12 mouse cellular contexts compared by ENCODE assay signal in the genomic region with DNA sequence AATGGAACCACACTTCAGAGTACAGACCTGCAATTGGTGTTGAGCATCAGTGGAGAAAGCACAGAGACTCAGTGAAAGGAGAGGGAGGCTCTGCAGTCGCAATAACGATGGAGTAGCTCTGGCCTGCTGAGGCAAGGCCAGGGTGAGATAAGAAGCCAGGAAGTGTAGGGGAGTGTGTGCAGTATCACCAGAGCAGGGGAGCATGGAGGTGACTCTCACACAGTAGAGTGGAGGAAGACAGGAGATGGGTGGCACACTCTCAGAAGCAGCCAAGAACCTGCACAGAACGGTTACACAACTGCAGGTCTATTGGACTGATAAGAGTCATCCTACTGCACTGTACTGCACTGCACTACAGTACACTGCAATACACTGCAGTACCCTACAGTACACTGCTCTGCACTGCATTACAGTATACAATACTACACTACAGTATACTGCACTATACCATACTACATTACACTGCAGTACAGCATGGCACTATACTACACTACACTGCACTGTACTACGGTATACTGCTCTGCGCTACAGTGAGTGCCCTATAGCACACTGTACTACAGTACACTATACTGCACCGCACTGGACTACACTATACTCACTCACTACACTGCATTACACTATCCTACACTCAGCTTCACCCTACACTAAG. TPM values are rescaled to one million over a fixed set of nuclear protein-coding genes. Genes with fewer than 3 reads are reported as not detected.
DNase-seq lines count a peak whose midpoint lies in the region; ATAC-seq lines count a peak whose summit lies in the region.
"Had no signal": no experiment of that assay in that cellular context is flagged by ENCODE, and none has a peak within 500 bp of the region (broad histone marks: within the 10 kb centered on the region; RNA-seq: fewer than 3 reads in every experiment).

No protein-coding gene starts in this region.

- H3K27ac ChIP-seq in heart, embryonic 12.5 days (ENCODE audit: poor library complexity, severe bottlenecking) = no peak overlapping the region
- no peak overlapping the region for H3K27ac ChIP-seq in limb, embryonic 12.5 days
- no peak overlapping the region for H3K27ac ChIP-seq in midbrain, embryonic 16.5 days (ENCODE audit: low read length)
- H3K27ac ChIP-seq: kidney, postnatal 0 days had no signal

- peaks cover 10% of the 10 kb centered on the region; the same call in 1 of the 2 replicates for H3K4me1 ChIP-seq in heart, embryonic 12.5 days (replicated peaks)
- H3K4me1 ChIP-seq in megakaryocyte, embryonic 14.5 days = peaks cover 41% of the 10 kb centered on the region
- no peaks in the 10 kb centered on the region for H3K4me1 ChIP-seq in limb, embryonic 12.5 days (replicated peaks)
- no peaks in the 10 kb centered on the region for H3K4me1 ChIP-seq in midbrain, embryonic 16.5 days (ENCODE audit: control insufficient read depth, insufficient read depth, low read length)

- 56% methylated on average over 6 of the region's 6 CpGs for WGBS in heart, embryonic 12.5 days
- WGBS in limb, embryonic 12.5 days = 83% methylated on average over 6 of the region's 6 CpGs
- WGBS in midbrain, embryonic 16.5 days = 91% methylated on average over 6 of the region's 6 CpGs

- peak; percentile 67 for ATAC-seq in heart, embryonic 12.5 days (ENCODE audit: insufficient number of reproducible peaks, low FRiP score)
- no peak for ATAC-seq in megakaryocyte, adult 5-6 weeks (ENCODE audit: poor library complexity, severe bottlenecking)
- ATAC-seq in limb, embryonic 12.5 days (ENCODE audit: insufficient number of reproducible peaks, insufficient read depth, low FRiP score, low TSS enrichment, low read depth) = peak; percentile 48; the same call in 1 of the 2 replicates
- peak; percentile 54 for ATAC-seq in midbrain, embryonic 16.5 days

- no peak overlapping the region for H3K4me3 ChIP-seq in heart, embryonic 12.5 days
- peak overlapping the region; percentile 64 for H3K4me3 ChIP-seq in megakaryocyte, embryonic 14.5 days (replicated peaks)
- no peak overlapping the region for H3K4me3 ChIP-seq in limb, embryonic 12.5 days (replicated peaks)
- H3K4me3 ChIP-seq in midbrain, embryonic 16.5 days (ENCODE audit: low read depth, low read length) = no peak overlapping the region

- no peak overlapping the region for H3K4me2 ChIP-seq in heart, embryonic 12.5 days
- no peak overlapping the region for H3K4me2 ChIP-seq in limb, embryonic 12.5 days
- H3K4me2 ChIP-seq in midbrain, embryonic 16.5 days (ENCODE audit: low read length) = no peak overlapping the region

- no peaks in the 10 kb centered on the region for H3K27me3 ChIP-seq in heart, embryonic 12.5 days (replicated peaks)
- H3K27me3 ChIP-seq in megakaryocyte, embryonic 14.5 days (replicated peaks) = peaks cover 22% of the 10 kb centered on the region
- H3K27me3 ChIP-seq in limb, embryonic 12.5 days = no peaks in the 10 kb centered on the region
- H3K27me3 ChIP-seq in midbrain, embryonic 16.5 days (ENCODE audit: control insufficient read depth, insufficient read depth, low read depth, low read length) = no peaks in the 10 kb centered on the region

- H3K36me3 ChIP-seq in heart, embryonic 12.5 days = no peaks in the 10 kb centered on the region
- H3K36me3 ChIP-seq in megakaryocyte, embryonic 14.5 days (replicated peaks; ENCODE audit: low read length) = no peaks in the 10 kb centered on the region
- H3K36me3 ChIP-seq in limb, embryonic 12.5 days = no peaks in the 10 kb centered on the region
- H3K36me3 ChIP-seq in midbrain, embryonic 16.5 days (ENCODE audit: control insufficient read depth, insufficient read depth, low read length) = no peaks in the 10 kb centered on the region

- H3K9me3 ChIP-seq in heart, embryonic 12.5 days (replicated peaks) = no peaks in the 10 kb centered on the region
- peaks cover 6% of the 10 kb centered on the region for H3K9me3 ChIP-seq in megakaryocyte, embryonic 14.5 days
- no peaks in the 10 kb centered on the region for H3K9me3 ChIP-seq in limb, embryonic 12.5 days
- H3K9me3 ChIP-seq in midbrain, embryonic 16.5 days (replicated peaks; ENCODE audit: control insufficient read depth, low read length, poor library complexity, severe bottlenecking) = no peaks in the 10 kb centered on the region; the same call in 1 of the 2 replicates

- DNase-seq in heart, adult 9 months (ENCODE audit: low spot score in 2 of 2) = no peak
- no peak for DNase-seq in layer of hippocampus, postnatal 25 days (ENCODE audit: extremely low spot score in 1 of 2, low spot score in 1 of 2)
- DNase-seq in layer of hippocampus, adult 11-12 months (ENCODE audit: low spot score) = no peak
- DNase-seq: cerebellum, postnatal 10 days; right cerebral cortex, postnatal 4 days had no signal

- no peak overlapping the region for H3K9ac ChIP-seq in heart, embryonic 12.5 days
- no peak overlapping the region for H3K9ac ChIP-seq in limb, embryonic 12.5 days (replicated peaks)
- H3K9ac ChIP-seq in midbrain, embryonic 16.5 days (ENCODE audit: low read depth, low read length) = no peak overlapping the region

RNA-seq across cellular contexts. Expression of a gene that starts 13.2 kb away (rescaled TPM):
- polyA plus RNA-seq in heart, embryonic 12.5 days (2016; fragmentation: Nextera tagmentation; extraction: Ambion mirVana) = 39.5 and 40.8 TPM in 2 replicates
- polyA plus RNA-seq in megakaryocyte, embryonic 14.5 days (2012; ENCODE audit: insufficient read depth, low replicate concordance) = 281 and 443 TPM in 2 replicates
- total RNA-seq in megakaryocyte, adult 5-6 weeks (2015) = 7.8 and 12.0 TPM in 2 replicates
- 9.0 and 11.6 TPM in 2 replicates for total RNA-seq in megakaryocyte, adult 5-6 weeks (2017)
- polyA plus RNA-seq in limb, embryonic 12.5 days (2016; fragmentation: Nextera tagmentation; extraction: Ambion mirVana) = 44.5 and 46.7 TPM in 2 replicates
- polyA plus RNA-seq in midbrain, embryonic 16.5 days (2015; fragmentation: Nextera tagmentation; extraction: Ambion mirVana) = 63.8 and 70.6 TPM in 2 replicates
- total RNA-seq in layer of hippocampus, postnatal 25 days (2021) = 10 to 100 TPM; 44.4 to 48.3 TPM

RNA-seq across cellular contexts. Expression of a gene that starts 42.9 kb away (rescaled TPM):
- 22.7 TPM in 2 replicates for polyA plus RNA-seq in heart, embryonic 12.5 days (2016; fragmentation: Nextera tagmentation; extraction: Ambion mirVana)
- polyA plus RNA-seq in megakaryocyte, embryonic 14.5 days (2012; ENCODE audit: insufficient read depth, low replicate concordance) = 14.3 and 43.1 TPM in 2 replicates
- total RNA-seq in megakaryocyte, adult 5-6 weeks (2015) = 2.2 and 7.1 TPM in 2 replicates
- total RNA-seq in megakaryocyte, adult 5-6 weeks (2017) = 1.9 and 3.1 TPM in 2 replicates
- 41.5 and 48.4 TPM in 2 replicates for polyA plus RNA-seq in limb, embryonic 12.5 days (2016; fragmentation: Nextera tagmentation; extraction: Ambion mirVana)
- polyA plus RNA-seq in midbrain, embryonic 16.5 days (2015; fragmentation: Nextera tagmentation; extraction: Ambion mirVana) = 34.8 and 36.4 TPM in 2 replicates
- total RNA-seq in layer of hippocampus, postnatal 25 days (2021) = 1 to 10 TPM; 4.6 to 6.6 TPM

RNA-seq across cellular contexts. Expression of a gene that starts 50.0 kb away (rescaled TPM):
- polyA plus RNA-seq in heart, embryonic 12.5 days (2016; fragmentation: Nextera tagmentation; extraction: Ambion mirVana) = 0.26 TPM in 1 of 2 replicates, not detected in the other
- not detected in 2 replicates for polyA plus RNA-seq in megakaryocyte, embryonic 14.5 days (2012; ENCODE audit: insufficient read depth, low replicate concordance)
- not detected in 2 replicates for total RNA-seq in megakaryocyte, adult 5-6 weeks (2015)
- not detected in 2 replicates for total RNA-seq in megakaryocyte, adult 5-6 weeks (2017)
- 0.29 and 0.65 TPM in 2 replicates for polyA plus RNA-seq in limb, embryonic 12.5 days (2016; fragmentation: Nextera tagmentation; extraction: Ambion mirVana)
- polyA plus RNA-seq in midbrain, embryonic 16.5 days (2015; fragmentation: Nextera tagmentation; extraction: Ambion mirVana) = 0.60 and 0.80 TPM in 2 replicates
- total RNA-seq in layer of hippocampus, postnatal 25 days (2021) = 1 to 10 TPM in 1 of 2 experiments, not detected in 1; 1.0 TPM
- total RNA-seq: hematopoietic stem cell, adult 5-6 weeks had no signal

RNA-seq across cellular contexts. Expression of a gene that starts 50.0 kb away (rescaled TPM):
- polyA plus RNA-seq in heart, embryonic 12.5 days (2016; fragmentation: Nextera tagmentation; extraction: Ambion mirVana) = 3.0 and 3.1 TPM in 2 replicates
- 36.9 and 51.1 TPM in 2 replicates for polyA plus RNA-seq in megakaryocyte, embryonic 14.5 days (2012; ENCODE audit: insufficient read depth, low replicate concordance)
- total RNA-seq in megakaryocyte, adult 5-6 weeks (2015) = not detected in 2 replicates
- not detected in 2 replicates for total RNA-seq in megakaryocyte, adult 5-6 weeks (2017)
- 1.1 and 1.6 TPM in 2 replicates for polyA plus RNA-seq in limb, embryonic 12.5 days (2016; fragmentation: Nextera tagmentation; extraction: Ambion mirVana)
- 11.4 and 11.6 TPM in 2 replicates for polyA plus RNA-seq in midbrain, embryonic 16.5 days (2015; fragmentation: Nextera tagmentation; extraction: Ambion mirVana)
- total RNA-seq in layer of hippocampus, postnatal 25 days (2021) = 1 to 10 TPM; 3.2 to 3.6 TPM
- total RNA-seq: hematopoietic stem cell, adult 5-6 weeks had no signal
